Mouse (Mus musculus) liver, adult 2 months (tissue): ENCODE measurements around the gene Apobec4. TPM values are rescaled to one million over a fixed set of nuclear protein-coding genes. Genes with fewer than 3 reads are reported as not detected.

Experiments
- DNase-seq: peaks from one replicate; pipeline ENCODE4 v3.0.0-alpha.2; 2011; ENCODE audit warnings: low read depth, low spot score; ENCODE audit errors: extremely low read depth
- H3K27ac ChIP-seq: fragments of 200-500 bp; replicated peaks from 2 replicates; pipeline ENCODE4 v1.5.1; 2012; ENCODE audit warnings: low read depth, mild to moderate bottlenecking, control low read depth, inconsistent platforms, low read length; ENCODE audit not compliant: insufficient read depth
- H3K27me3 ChIP-seq: fragments of 200-500 bp; 2 replicates; pipeline ENCODE4 v1.6.1; 2012; ENCODE audit warnings: mild to moderate bottlenecking, moderate library complexity, low read length, inconsistent platforms; ENCODE audit not compliant: control insufficient read depth, insufficient read depth
- H3K36me3 ChIP-seq: fragments of 200-500 bp; 2 replicates; pipeline ENCODE4 v1.6.1; 2012; ENCODE audit warnings: low read length, inconsistent platforms; ENCODE audit not compliant: control insufficient read depth, insufficient read depth
- H3K4me1 ChIP-seq: fragments of 200-500 bp; 2 replicates; pipeline ENCODE4 v1.6.1; 2011; ENCODE audit warnings: low read length; ENCODE audit not compliant: control insufficient read depth, insufficient read depth
- H3K4me3 ChIP-seq: fragments of 200-500 bp; 2 replicates; pipeline ENCODE4 v1.5.1; 2011; ENCODE audit warnings: low read depth, mild to moderate bottlenecking, control low read depth, low read length, moderate library complexity; ENCODE audit not compliant: insufficient read depth
- H3K79me2 ChIP-seq: fragments of 200-500 bp; 2 replicates; pipeline ENCODE4 v1.6.1; 2012; ENCODE audit warnings: inconsistent platforms, mild to moderate bottlenecking, low read length, moderate library complexity; ENCODE audit not compliant: control insufficient read depth, insufficient read depth
- H3K9ac ChIP-seq: fragments of 200-500 bp; 2 replicates; pipeline ENCODE4 v1.6.1; 2012; ENCODE audit warnings: low read depth, mild to moderate bottlenecking, control low read depth, inconsistent platforms, low read length
- CTCF ChIP-seq: fragments of 200-500 bp; IDR thresholded peaks from 2 replicates; pipeline ENCODE4 v1.5.1; 2011; ENCODE audit warnings: low read depth, low read length, control low read depth
- POLR2A ChIP-seq: fragments of 200-500 bp; IDR thresholded peaks from 2 replicates; pipeline ENCODE4 v1.6.1; 2011; ENCODE audit warnings: low read length, control low read depth; ENCODE audit not compliant: insufficient read depth; ENCODE audit errors: extremely low read depth
- WGBS: fragments of 180-500 bp; shearing (Covaris S2); methylation state at CpG from one replicate; pipeline ENCODE4 v1.1.7; 2018; 5-methylcytosine and 5-hydroxymethylcytosine counted together
- polyA plus RNA-seq: library from polyadenylated mRNA; depleted of rRNA; stranded (reverse); fragments of >200 nt; gene quantifications from 2 replicates; pipeline ENCODE4 v1.2.3, GENCODE M21; 2012; rRNA removed
- total RNA-seq: library from RNA; depleted of rRNA; stranded (reverse); fragments of >200 nt; gene quantifications from 2 replicates; pipeline ENCODE4 v1.2.3, GENCODE M21; 2014; rRNA removed

The Apobec4 gene
- total and polyA plus RNA-seq, 2 experiments, result not detected

DNA sequence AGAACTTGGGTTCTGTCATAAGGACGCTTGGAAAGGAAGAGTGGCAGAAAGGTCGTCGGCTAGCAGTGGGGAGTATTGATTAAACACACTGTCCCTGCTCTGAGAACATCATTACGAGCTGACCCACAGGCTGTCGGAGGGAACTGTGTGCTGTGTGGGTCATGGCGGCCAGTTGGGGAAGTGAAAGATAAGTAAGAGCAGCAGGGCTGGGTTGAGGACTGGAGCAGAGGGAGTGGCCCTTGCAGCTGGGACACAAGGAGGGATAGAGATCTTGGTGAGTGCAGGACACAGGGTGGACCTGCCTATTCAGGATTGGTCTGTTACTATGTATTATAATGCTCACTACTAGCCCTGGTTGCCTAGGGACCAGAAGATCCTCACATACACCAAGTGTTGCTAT lies 54.6 kb downstream of the Apobec4 start:
- Histone ChIP-seq H3K36me3 (no peaks in the 10 kb centered on the region), H3K27me3 (no peaks in the 10 kb centered on the region), H3K4me3 (no peak overlapping the region), H3K79me2 (no peaks in the 10 kb centered on the region), H3K9ac (no peak overlapping the region), H3K27ac (no peak overlapping the region), H3K4me1 (no peaks in the 10 kb centered on the region; the same call in 1 of the 2 replicates)
- 40% methylated on average over 6 of the region's 6 CpGs for WGBS
- no peak for TF ChIP-seq POLR2A
- no peak for TF ChIP-seq CTCF
- no peak for DNase-seq

Other genes with a start within 250 kb of the Apobec4 start
- gene Rgl1, start 15.8 kb downstream of the Apobec4 start, total RNA-seq, result 10.2 and 13.7 TPM in 2 replicates
- 3.4 and 4.2 TPM in 2 replicates for gene Rgl1, start 15.8 kb downstream of the Apobec4 start, polyA plus RNA-seq
- gene Arpc5, start 16.0 kb downstream of the Apobec4 start, total RNA-seq, result 86.9 and 103 TPM in 2 replicates
- gene Arpc5, start 16.0 kb downstream of the Apobec4 start, polyA plus RNA-seq, result 24.9 and 27.8 TPM in 2 replicates
- gene Ncf2, start 49.6 kb downstream of the Apobec4 start, total RNA-seq, result 3.0 and 3.6 TPM in 2 replicates
- gene Ncf2, start 49.6 kb downstream of the Apobec4 start, polyA plus RNA-seq, result 0.60 and 1.2 TPM in 2 replicates
- gene Smg7, start 152.1 kb downstream of the Apobec4 start, total RNA-seq, result 13.8 and 16.8 TPM in 2 replicates
- 15.0 and 21.8 TPM in 2 replicates for gene Smg7, start 152.1 kb downstream of the Apobec4 start, polyA plus RNA-seq
- gene Nmnat2, start 204.4 kb downstream of the Apobec4 start, total RNA-seq, result 0.18 and 0.20 TPM in 2 replicates
- gene Nmnat2, start 204.4 kb downstream of the Apobec4 start, polyA plus RNA-seq, result 0.10 and 0.23 TPM in 2 replicates